Mouse (Mus musculus) frontal cortex, adult 2 months (tissue): Measurements from ENCODE around the gene Olfr1301. TPM values are rescaled to one million over a fixed set of nuclear protein-coding genes. Genes with fewer than 3 reads are reported as not detected.

ENCODE experiments used
- DNase-seq, 2 experiments: peaks; one replicate each; pipeline ENCODE4 v3.0.0; 2022; ENCODE audit warnings: low spot score in 1 of 2; ENCODE audit errors: extremely low spot score in 1 of 2
- polyA plus RNA-seq: library from polyadenylated mRNA; depleted of rRNA; stranded (reverse); fragments of >200 nt; gene quantifications from 2 replicates; pipeline ENCODE4 v1.2.3, GENCODE M21; 2012; rRNA removed

Olfr1301 gene
- 0.04 and 0.19 TPM in 2 replicates for polyA plus RNA-seq

DNA sequence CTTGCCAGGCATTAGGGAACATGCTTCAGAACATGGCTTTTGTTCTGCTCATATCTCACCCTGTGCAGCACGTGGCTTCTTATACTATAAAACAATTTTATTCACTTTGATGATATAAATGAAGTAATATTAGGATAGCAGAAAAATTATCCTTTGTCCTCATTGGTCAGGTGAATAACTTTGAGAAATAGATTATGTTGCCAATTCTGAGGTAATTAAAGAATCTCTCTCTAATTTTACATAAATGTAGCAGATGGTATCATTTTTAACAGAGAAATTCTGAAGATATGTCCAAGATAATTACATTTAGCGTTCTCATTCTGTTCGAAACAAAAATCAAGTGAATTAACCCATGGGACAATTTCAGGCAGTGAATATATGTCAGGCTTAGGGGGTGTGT is at the start of gene Olfr1301:
Olfr1301 (plus strand) TSS at position 301 of the 400 bp plus-strand sequence.
- DNase-seq, result no peak

DNA sequence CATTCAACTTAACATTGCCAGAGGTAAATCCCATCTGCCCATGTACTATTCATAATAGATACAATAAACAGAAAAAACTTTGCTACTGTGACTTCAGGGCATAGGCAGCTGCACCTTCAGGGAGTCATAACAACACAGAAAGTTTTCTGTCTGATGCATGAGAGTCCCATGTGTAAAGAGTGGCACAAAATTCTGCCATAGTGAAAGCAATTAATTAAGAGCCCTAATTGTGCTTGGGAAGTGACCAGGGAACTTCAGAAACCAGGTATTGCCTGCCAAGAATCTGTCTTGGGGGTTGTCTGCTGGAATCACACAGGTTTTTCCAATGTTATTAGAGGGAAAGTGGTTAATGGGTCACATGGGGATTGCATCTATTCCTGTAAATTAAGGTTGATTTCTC is 24.1 kb upstream of the Olfr1301 start:
- DNase-seq, result no peak

DNA sequence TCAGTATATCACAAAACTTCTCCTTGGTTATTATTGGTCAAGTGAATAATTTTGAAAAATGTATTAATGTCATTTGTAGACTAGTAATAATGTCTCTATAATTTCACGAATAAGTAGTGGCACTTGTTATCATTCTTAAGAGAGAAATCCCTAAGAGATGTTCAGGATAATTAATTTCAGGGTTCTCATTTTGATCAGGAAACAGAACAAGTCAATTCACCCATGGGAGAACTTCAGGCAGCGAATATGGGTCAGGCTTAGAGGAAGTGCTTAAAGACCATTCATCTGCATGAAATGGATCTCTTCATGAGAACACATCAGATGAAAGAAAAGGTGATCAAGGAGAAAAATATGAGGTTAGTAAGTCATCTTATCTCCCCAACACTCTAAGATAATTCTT is 26.3 kb downstream of the Olfr1301 start, which contains the start of gene Olfr1302:
Olfr1302 (plus strand) TSS at position 301 of the 400 bp plus-strand sequence.
- DNase-seq, result no peak

Other genes starting within 250 kb of the Olfr1301 start
- gene Olfr1293-ps, start 225.8 kb upstream of the Olfr1301 start, polyA plus RNA-seq, result not detected in 2 replicates
- gene Olfr1294, start 210.7 kb upstream of the Olfr1301 start, polyA plus RNA-seq, result 0.04 TPM in 1 of 2 replicates, not detected in the other
- 0.17 TPM in 1 of 2 replicates, not detected in the other for gene Olfr1295, start 181.3 kb upstream of the Olfr1301 start, polyA plus RNA-seq
- gene Olfr1297, start 124.5 kb upstream of the Olfr1301 start, polyA plus RNA-seq, result 0.04 TPM in 1 of 2 replicates, not detected in the other
- gene Olfr1298, start 101.8 kb upstream of the Olfr1301 start, polyA plus RNA-seq, result not detected in 2 replicates
- gene Olfr1299, start 89.6 kb upstream of the Olfr1301 start, polyA plus RNA-seq, result not detected in 2 replicates
- not detected in 2 replicates for gene Olfr1302, start 26.4 kb downstream of the Olfr1301 start, polyA plus RNA-seq
- gene Olfr1303, start 69.3 kb downstream of the Olfr1301 start, polyA plus RNA-seq, result not detected in 2 replicates
- gene Olfr1305, start 126.1 kb downstream of the Olfr1301 start, polyA plus RNA-seq, result not detected in 2 replicates
- not detected in 2 replicates for gene Olfr1306, start 165.3 kb downstream of the Olfr1301 start, polyA plus RNA-seq
- gene Olfr1307, start 198.4 kb downstream of the Olfr1301 start, polyA plus RNA-seq, result under 0.01 TPM in 1 of 2 replicates, not detected in the other
- not detected in 2 replicates for gene Olfr1308, start 213.9 kb downstream of the Olfr1301 start, polyA plus RNA-seq
- gene Olfr1309, start 239.3 kb downstream of the Olfr1301 start, polyA plus RNA-seq, result not detected in 2 replicates